Mouse (Mus musculus): ENCODE measurements at regions not wholly inside any gene's neighbourhood (a gene's known extent, or its start where the extent isn't known, plus 50 kb on each side); places are given as distances from the start of the nearest gene placed in this dataset.
"Not testable (repeated sequence)": the region's sequence is repeated elsewhere in the genome, so short reads cannot be mapped to it uniquely, and the experiment has no call there.

DNA sequence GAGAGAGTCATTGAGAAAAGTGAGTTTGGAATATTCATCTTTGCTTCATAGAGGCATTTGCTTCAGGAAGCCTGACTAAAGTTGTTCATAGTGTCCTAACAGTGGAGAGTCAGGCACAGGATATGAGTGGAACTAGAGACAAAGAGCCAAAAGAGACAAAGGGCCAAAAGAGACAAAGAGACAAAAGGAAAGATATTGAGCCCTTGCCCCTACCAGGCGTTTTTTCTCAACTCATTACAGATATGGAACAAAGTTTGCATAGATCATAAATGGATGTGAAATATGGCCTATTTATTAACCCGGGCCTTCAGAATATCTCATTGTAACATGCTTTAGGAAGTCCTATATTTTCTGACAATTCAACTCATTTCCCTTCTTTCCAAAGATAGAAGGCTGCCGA is 187.6 kb downstream of the Basp1 start:
- WGBS, result 27% methylated on average over 3 of the region's 3 CpGs
- Histone ChIP-seq H3K36me3 (ENCODE audit: control insufficient read depth, insufficient read depth, low read length) (no peaks in the 10 kb centered on the region), H3K27ac (ENCODE audit: insufficient read depth, low read depth, low read length) (no peak overlapping the region), H3K4me1 (ENCODE audit: control insufficient read depth, insufficient read depth, low read length) (no peaks in the 10 kb centered on the region), H3K4me3 (ENCODE audit: insufficient read depth, low read depth, low read length) (no peak overlapping the region), H3K27me3 (replicated peaks; ENCODE audit: control insufficient read depth, insufficient read depth, low read length) (no peaks in the 10 kb centered on the region)
- DNase-seq, result no peak
- TF ChIP-seq POLR2A (IDR thresholded peaks at IDR 0.05; ENCODE audit: low read depth, low read length) (no peak), CTCF (conservative IDR thresholded peaks at IDR 0.05; ENCODE audit: insufficient read depth, insufficient read length, low read depth, low read length) (no peak)

- Histone ChIP-seq H3K27ac (ENCODE audit: insufficient read depth, low read depth, low read length) (no peak overlapping the region), H3K36me3 (ENCODE audit: control insufficient read depth, insufficient read depth, low read length) (no peaks in the 10 kb centered on the region), H3K27me3 (replicated peaks; ENCODE audit: control insufficient read depth, insufficient read depth, low read length) (no peaks in the 10 kb centered on the region), H3K4me3 (ENCODE audit: insufficient read depth, low read depth, low read length) (no peak overlapping the region), H3K4me1 (ENCODE audit: control insufficient read depth, insufficient read depth, low read length) (no peaks in the 10 kb centered on the region)
- 77% methylated on average over 3 of the region's 3 CpGs for whole genome bisulfite sequencing
- TF ChIP-seq CTCF (conservative IDR thresholded peaks at IDR 0.05; ENCODE audit: insufficient read depth, insufficient read length, low read depth, low read length) (no peak), POLR2A (IDR thresholded peaks at IDR 0.05; ENCODE audit: low read depth, low read length) (no peak)
- no peak for DNase-seq
These were observed 188.1 kb downstream of the Basp1 start for GRCm38 (mm10) chr15:25225431-25225830.

DNA sequence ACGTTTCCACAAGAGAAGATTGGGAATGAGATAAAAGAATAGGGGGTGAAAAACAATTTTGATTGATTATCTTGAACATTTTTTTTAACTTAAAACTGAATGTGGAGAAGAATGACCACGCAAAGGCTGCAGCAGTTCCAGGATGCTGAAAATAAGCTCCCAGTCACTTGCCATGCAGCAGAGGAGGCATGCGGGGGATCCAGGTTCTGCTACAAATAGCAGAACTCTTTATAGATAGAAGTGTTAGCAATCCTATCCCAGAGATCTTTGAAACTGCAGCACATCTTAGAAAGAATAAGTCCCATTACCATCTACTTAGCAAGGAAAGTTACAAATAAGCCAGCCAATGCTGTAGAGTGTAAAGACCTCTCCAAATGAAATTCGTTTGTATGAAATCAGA is 191.8 kb downstream of the Basp1 start:
- Histone ChIP-seq H3K36me3 (ENCODE audit: control insufficient read depth, insufficient read depth, low read length) (no peaks in the 10 kb centered on the region), H3K4me1 (ENCODE audit: control insufficient read depth, insufficient read depth, low read length) (no peaks in the 10 kb centered on the region), H3K27ac (ENCODE audit: insufficient read depth, low read depth, low read length) (no peak overlapping the region), H3K4me3 (ENCODE audit: insufficient read depth, low read depth, low read length) (no peak overlapping the region), H3K27me3 (replicated peaks; ENCODE audit: control insufficient read depth, insufficient read depth, low read length) (no peaks in the 10 kb centered on the region)
- DNase-seq, result no peak
- 80% methylated on average over 4 of the region's 4 CpGs for WGBS
- TF ChIP-seq CTCF (conservative IDR thresholded peaks at IDR 0.05; ENCODE audit: insufficient read depth, insufficient read length, low read depth, low read length), result no peak
- TF ChIP-seq POLR2A (IDR thresholded peaks at IDR 0.05; ENCODE audit: low read depth, low read length), result no peak

GRCm38 (mm10) chr15:25216375-25216774 is 197.2 kb downstream of the Basp1 start:
- Histone ChIP-seq H3K36me3 (ENCODE audit: control insufficient read depth, insufficient read depth, low read length) (no peaks in the 10 kb centered on the region), H3K27ac (ENCODE audit: insufficient read depth, low read depth, low read length) (no peak overlapping the region), H3K27me3 (replicated peaks; ENCODE audit: control insufficient read depth, insufficient read depth, low read length) (no peaks in the 10 kb centered on the region), H3K4me3 (ENCODE audit: insufficient read depth, low read depth, low read length) (no peak overlapping the region), H3K4me1 (ENCODE audit: control insufficient read depth, insufficient read depth, low read length) (no peaks in the 10 kb centered on the region)
- TF ChIP-seq CTCF (conservative IDR thresholded peaks at IDR 0.05; ENCODE audit: insufficient read depth, insufficient read length, low read depth, low read length) (no peak), POLR2A (IDR thresholded peaks at IDR 0.05; ENCODE audit: low read depth, low read length) (no peak)
- DNase-seq, result no peak
- 86% methylated on average over 1 of the region's 1 CpGs for WGBS

DNA sequence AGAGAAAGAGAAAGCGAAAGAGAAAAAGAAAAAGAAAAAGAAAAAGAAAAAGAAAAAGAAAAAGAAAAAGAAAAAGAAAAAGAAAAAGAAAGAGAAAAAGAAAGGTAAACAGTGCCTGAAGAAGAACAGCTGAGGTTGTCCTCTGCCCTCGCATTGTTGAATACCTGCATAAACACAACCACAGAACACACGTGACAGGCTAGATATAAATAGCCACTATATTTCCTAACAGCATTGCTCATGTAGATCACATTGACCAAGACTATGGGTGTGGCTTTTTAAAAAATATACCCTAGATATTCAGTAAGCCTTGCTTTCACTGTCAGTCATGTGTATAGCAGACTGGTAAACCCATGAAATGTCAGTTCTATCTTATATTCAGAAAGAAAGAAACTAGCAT is 211.5 kb downstream of the Basp1 start:
- Histone ChIP-seq H3K36me3 (ENCODE audit: control insufficient read depth, insufficient read depth, low read length) (no peaks in the 10 kb centered on the region), H3K27me3 (replicated peaks; ENCODE audit: control insufficient read depth, insufficient read depth, low read length) (no peaks in the 10 kb centered on the region), H3K27ac (ENCODE audit: insufficient read depth, low read depth, low read length) (no peak overlapping the region), H3K4me1 (ENCODE audit: control insufficient read depth, insufficient read depth, low read length) (no peaks in the 10 kb centered on the region), H3K4me3 (ENCODE audit: insufficient read depth, low read depth, low read length) (no peak overlapping the region)
- TF ChIP-seq CTCF (conservative IDR thresholded peaks at IDR 0.05; ENCODE audit: insufficient read depth, insufficient read length, low read depth, low read length) (no peak), POLR2A (IDR thresholded peaks at IDR 0.05; ENCODE audit: low read depth, low read length) (no peak)
- no peak for DNase-seq
- WGBS, result 81% methylated on average over 3 of the region's 3 CpGs

DNA sequence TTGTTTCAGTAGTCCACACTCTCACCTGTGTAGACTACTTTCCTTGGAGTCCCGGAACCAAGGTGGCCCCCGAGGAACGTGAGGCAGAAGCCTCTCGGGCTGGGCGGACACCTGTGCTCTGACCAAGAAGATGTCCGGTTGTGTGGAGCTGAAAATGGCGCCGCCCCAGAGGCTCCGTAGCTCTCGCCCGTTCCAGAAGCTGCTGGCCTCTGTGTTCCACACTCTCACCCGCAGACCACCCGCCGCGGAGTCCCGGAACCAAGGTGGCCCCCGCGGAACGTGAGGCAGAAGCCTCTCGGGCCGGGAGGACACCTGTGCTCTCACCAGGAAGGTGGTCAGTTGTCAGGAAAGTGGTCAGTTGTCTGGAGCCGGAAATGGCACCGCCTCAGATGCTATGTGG is 213.3 kb downstream of the Basp1 start:
- not testable (repeated sequence) for H3K27me3 ChIP-seq (replicated peaks; ENCODE audit: control insufficient read depth, insufficient read depth, low read length); H3K4me1 ChIP-seq (ENCODE audit: control insufficient read depth, insufficient read depth, low read length); DNase-seq; H3K27ac ChIP-seq (ENCODE audit: insufficient read depth, low read depth, low read length); H3K36me3 ChIP-seq (ENCODE audit: control insufficient read depth, insufficient read depth, low read length); H3K4me3 ChIP-seq (ENCODE audit: insufficient read depth, low read depth, low read length)
- WGBS, result 93% methylated on average over 23 of the region's 23 CpGs

- 50% methylated on average over 2 of the region's 2 CpGs for WGBS
- H3K4me3 ChIP-seq (ENCODE audit: insufficient read depth, low read depth, low read length), result no peak overlapping the region
- H3K36me3 ChIP-seq (ENCODE audit: control insufficient read depth, insufficient read depth, low read length), result no peaks in the 10 kb centered on the region
- DNase-seq, result peak; percentile 4
- H3K4me1 ChIP-seq (ENCODE audit: control insufficient read depth, insufficient read depth, low read length), result no peaks in the 10 kb centered on the region
- H3K27me3 ChIP-seq (replicated peaks; ENCODE audit: control insufficient read depth, insufficient read depth, low read length), result no peaks in the 10 kb centered on the region
- no peak for TF ChIP-seq POLR2A (IDR thresholded peaks at IDR 0.05; ENCODE audit: low read depth, low read length)
- TF ChIP-seq CTCF (conservative IDR thresholded peaks at IDR 0.05; ENCODE audit: insufficient read depth, insufficient read length, low read depth, low read length), result no peak
- H3K27ac ChIP-seq (ENCODE audit: insufficient read depth, low read depth, low read length), result no peak overlapping the region
These were observed 225.7 kb downstream of the Basp1 start for GRCm38 (mm10) chr15:25187881-25188326.

DNA sequence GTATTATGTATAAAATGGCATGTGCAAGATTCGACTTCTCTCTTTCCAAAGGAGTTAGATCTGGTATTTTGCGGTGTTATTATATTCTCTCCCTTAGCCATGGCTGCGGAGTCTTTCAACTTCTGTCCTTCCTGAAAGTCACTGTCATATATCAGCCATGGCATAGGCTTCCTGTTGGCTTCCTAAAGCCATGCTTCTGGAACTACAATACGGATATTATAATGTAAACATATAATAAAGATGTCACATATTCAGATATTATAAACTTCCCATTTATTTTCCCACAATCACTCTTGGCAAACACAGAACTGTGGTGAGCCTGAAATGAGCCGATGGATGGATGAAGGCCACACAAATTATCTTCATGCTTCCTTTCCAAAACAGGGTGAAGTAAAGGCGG is 240.8 kb downstream of the Basp1 start:
- 64% methylated on average over 6 of the region's 6 CpGs for WGBS
- TF ChIP-seq POLR2A (IDR thresholded peaks at IDR 0.05; ENCODE audit: low read depth, low read length), result no peak
- TF ChIP-seq CTCF (conservative IDR thresholded peaks at IDR 0.05; ENCODE audit: insufficient read depth, insufficient read length, low read depth, low read length), result no peak
- H3K4me3 ChIP-seq (ENCODE audit: insufficient read depth, low read depth, low read length), result no peak overlapping the region
- H3K36me3 ChIP-seq (ENCODE audit: control insufficient read depth, insufficient read depth, low read length), result no peaks in the 10 kb centered on the region
- no peaks in the 10 kb centered on the region for H3K4me1 ChIP-seq (ENCODE audit: control insufficient read depth, insufficient read depth, low read length)
- no peak overlapping the region for H3K27ac ChIP-seq (ENCODE audit: insufficient read depth, low read depth, low read length)
- no peaks in the 10 kb centered on the region for H3K27me3 ChIP-seq (replicated peaks; ENCODE audit: control insufficient read depth, insufficient read depth, low read length)
- DNase-seq, result no peak
